Mouse (Mus musculus) intestine, embryonic 14.5 days (tissue): Measurements from ENCODE around the gene Pramef17. TPM values are rescaled to one million over a fixed set of nuclear protein-coding genes. Genes with fewer than 3 reads are reported as not detected.
"Not testable (repeated sequence)": the region's sequence is repeated elsewhere in the genome, so short reads cannot be mapped to it uniquely, and the experiment has no call there.

Experiments
- ATAC-seq: fragments of 200-750 bp; cut with Nextera tagmentation; replicated peaks from 2 replicates; pipeline ENCODE4 v1.8.0; 2017; ENCODE audit warnings: low read depth, moderate number of reproducible peaks, moderate TSS enrichment, moderate library complexity; ENCODE audit not compliant: low FRiP score, low TSS enrichment
- DNase-seq: peaks from one replicate; pipeline ENCODE4 v3.0.0-alpha.2; 2018; ENCODE audit warnings: low spot score
- H3K27ac ChIP-seq: fragments of 300-500 bp; sonication (generic); 2 replicates; pipeline ENCODE4 v1.5.1; 2014; ENCODE audit warnings: low read depth, mild to moderate bottlenecking, control low read depth
- H3K27me3 ChIP-seq: fragments of 300-500 bp; sonication (generic); replicated peaks from 2 replicates; pipeline ENCODE4 v1.6.1; 2014; ENCODE audit warnings: low read length, control low read depth; ENCODE audit not compliant: control insufficient read depth, insufficient read depth
- H3K36me3 ChIP-seq: fragments of 300-500 bp; sonication (generic); 2 replicates; pipeline ENCODE4 v1.6.1; 2014; ENCODE audit warnings: low read length, control low read depth; ENCODE audit not compliant: control insufficient read depth, insufficient read depth
- H3K4me1 ChIP-seq: fragments of 300-500 bp; sonication (generic); replicated peaks from 2 replicates; pipeline ENCODE4 v1.6.1; 2014; ENCODE audit warnings: low read length, control low read depth, mixed read lengths; ENCODE audit not compliant: control insufficient read depth, insufficient read depth
- H3K4me2 ChIP-seq: fragments of 300-500 bp; sonication (generic); 2 replicates; pipeline ENCODE4 v1.6.1; 2014; ENCODE audit warnings: low read length
- H3K4me3 ChIP-seq: fragments of 300-500 bp; sonication (generic); 2 replicates; pipeline ENCODE4 v1.5.1; 2014; ENCODE audit warnings: low read depth, low read length, control low read depth, mixed read lengths
- H3K9ac ChIP-seq: fragments of 300-500 bp; sonication (generic); 2 replicates; pipeline ENCODE4 v1.6.1; 2014; ENCODE audit warnings: mild to moderate bottlenecking, low read length
- H3K9me3 ChIP-seq: fragments of 300-500 bp; sonication (generic); 2 replicates; pipeline ENCODE4 v1.6.1; 2016; ENCODE audit warnings: low read length, control low read depth; ENCODE audit not compliant: control insufficient read depth
- WGBS: fragments of 180-500 bp; shearing (Covaris S2); extraction: QIAGEN DNeasy Blood & Tissue Kit; methylation state at CpG from one replicate; pipeline ENCODE4 v1.1.7; 2014; 5-methylcytosine and 5-hydroxymethylcytosine counted together
- polyA plus RNA-seq: library from polyadenylated mRNA; unstranded; fragments of >200 nt; fragmentation: Nextera tagmentation; extraction: Ambion mirVana; gene quantifications from 2 replicates; pipeline ENCODE4 v1.2.1, GENCODE M21; 2014

Gene Pramef17
- not detected in 2 replicates for polyA plus RNA-seq

- ATAC-seq, H3K9ac ChIP-seq, H3K27me3 ChIP-seq, H3K4me2 ChIP-seq, H3K36me3 ChIP-seq, H3K4me1 ChIP-seq, H3K9me3 ChIP-seq, H3K4me3 ChIP-seq, H3K27ac ChIP-seq, DNase-seq: not testable (repeated sequence)
- 59% methylated on average over 3 of the region's 3 CpGs for WGBS
Observed at GRCm38 (mm10) chr4:143994269-143994668, at the start of gene Pramef17. Gene Pramef17 (minus strand): TSS chr4:143994369.

GRCm38 (mm10) chr4:143988126-143988525, 6.0 kb downstream of the Pramef17 start:
- ATAC-seq, H3K9me3 ChIP-seq, DNase-seq, H3K27me3 ChIP-seq, H3K27ac ChIP-seq, H3K4me1 ChIP-seq, H3K9ac ChIP-seq, H3K4me3 ChIP-seq, H3K4me2 ChIP-seq, H3K36me3 ChIP-seq: not testable (repeated sequence)
- 93% methylated on average over 11 of the region's 17 CpGs for WGBS

- not testable (repeated sequence) for DNase-seq, H3K27ac ChIP-seq, ATAC-seq, H3K4me3 ChIP-seq, H3K4me1 ChIP-seq, H3K4me2 ChIP-seq, H3K9me3 ChIP-seq, H3K27me3 ChIP-seq, H3K36me3 ChIP-seq, H3K9ac ChIP-seq
- WGBS, result 88% methylated on average over 7 of the region's 17 CpGs
Observed at GRCm38 (mm10) chr4:143987475-143987941, 6.7 kb downstream of the Pramef17 start.

GRCm38 (mm10) chr4:143985733-143986132, 8.4 kb downstream of the Pramef17 start:
- not testable (repeated sequence) for H3K4me2 ChIP-seq, H3K4me3 ChIP-seq

GRCm38 (mm10) chr4:143985165-143985564, 9.0 kb downstream of the Pramef17 start:
- H3K4me2 ChIP-seq, H3K36me3 ChIP-seq, H3K27me3 ChIP-seq, H3K4me1 ChIP-seq, H3K4me3 ChIP-seq, H3K9ac ChIP-seq, DNase-seq, H3K27ac ChIP-seq, ATAC-seq, H3K9me3 ChIP-seq: not testable (repeated sequence)
- WGBS, result no CpG with 5 or more reads among the region's 7 CpGs

More at GRCm38 (mm10) chr4:143985733-143986132, 8.4 kb downstream of the Pramef17 start:
- H3K9ac ChIP-seq, H3K9me3 ChIP-seq, DNase-seq, H3K4me1 ChIP-seq, H3K36me3 ChIP-seq, H3K27me3 ChIP-seq, H3K27ac ChIP-seq, ATAC-seq: not testable (repeated sequence)
- 87% methylated on average over 2 of the region's 9 CpGs for WGBS

GRCm38 (mm10) chr4:143983446-143983845, 10.7 kb downstream of the Pramef17 start:
- H3K27ac ChIP-seq, DNase-seq, ATAC-seq, H3K4me3 ChIP-seq, H3K27me3 ChIP-seq, H3K9me3 ChIP-seq, H3K36me3 ChIP-seq, H3K4me1 ChIP-seq, H3K9ac ChIP-seq, H3K4me2 ChIP-seq: not testable (repeated sequence)
- no CpG with 5 or more reads among the region's 1 CpGs for WGBS

GRCm38 (mm10) chr4:143966850-143967249, 27.3 kb downstream of the Pramef17 start, which contains the start of gene Gm13101:
Gene Gm13101 (minus strand): TSS chr4:143966950.
- H3K36me3 ChIP-seq, DNase-seq, ATAC-seq, H3K4me2 ChIP-seq, H3K27ac ChIP-seq, H3K27me3 ChIP-seq, H3K9me3 ChIP-seq, H3K9ac ChIP-seq, H3K4me3 ChIP-seq, H3K4me1 ChIP-seq: not testable (repeated sequence)
- WGBS, result 41% methylated on average over 2 of the region's 2 CpGs

GRCm38 (mm10) chr4:143950916-143951315, 43.3 kb downstream of the Pramef17 start, which contains the start of gene Pramef25:
Gene Pramef25 (minus strand): TSS chr4:143951016.
- not testable (repeated sequence) for H3K4me1 ChIP-seq, H3K4me2 ChIP-seq, DNase-seq, H3K27me3 ChIP-seq, H3K27ac ChIP-seq, H3K9ac ChIP-seq, H3K9me3 ChIP-seq, H3K4me3 ChIP-seq, H3K36me3 ChIP-seq, ATAC-seq
- 91% methylated on average over 1 of the region's 1 CpGs for WGBS
